7 mouse cellular contexts compared by ENCODE assay signal in genomic region chr13:92794462-92795214, GRCm38 (mm10). TPM values are rescaled to one million over a fixed set of nuclear protein-coding genes. Genes with fewer than 3 reads are reported as not detected.
DNase-seq lines count a peak whose midpoint lies in the region; ATAC-seq lines count a peak whose summit lies in the region.

Gene Thbs4, minus strand, starts transcription at chr13:92794818.

- peak within 1 kb of the TSS; percentile 58 for H3K4me2 ChIP-seq in forebrain, embryonic 14.5 days (ENCODE audit: low read length)
- peak within 1 kb of the TSS; percentile 71 for H3K4me2 ChIP-seq in hindbrain, embryonic 16.5 days (ENCODE audit: low read length)

- H3K9ac ChIP-seq in forebrain, embryonic 14.5 days (ENCODE audit: low read length), result peak within 1 kb of the TSS; percentile 40; the same call in 1 of the 2 replicates
- H3K9ac ChIP-seq in hindbrain, embryonic 16.5 days (ENCODE audit: low read depth, low read length), result peak within 1 kb of the TSS; percentile 59

- WGBS in forebrain, embryonic 14.5 days, result 13% methylated on average over 38 of the region's 45 CpGs
- 6% methylated on average over 38 of the region's 45 CpGs for WGBS in hindbrain, embryonic 16.5 days

- DNase-seq in layer of hippocampus, adult 8-10 months (ENCODE audit: low spot score in 2 of 2), result no peak
- DNase-seq in layer of hippocampus, adult 9-11 months, result no peak
- peak; percentile 13 for DNase-seq in forebrain, embryonic 14.5 days (ENCODE audit: low spot score)
- no peak for DNase-seq in urinary bladder, adult 18-20 months (ENCODE audit: low spot score in 2 of 2)
- no peak for DNase-seq in thymus, postnatal 0 days (ENCODE audit: low spot score)

- no peak within 1 kb of the TSS for H3K27ac ChIP-seq in forebrain, embryonic 14.5 days (ENCODE audit: low read depth, low read length)
- no peak within 1 kb of the TSS for H3K27ac ChIP-seq in hindbrain, embryonic 16.5 days (ENCODE audit: low read depth, low read length)

- H3K36me3 ChIP-seq in forebrain, embryonic 14.5 days (ENCODE audit: control insufficient read depth, insufficient read depth, low read length), result no peaks in the 10 kb centered on the region
- no peaks in the 10 kb centered on the region for H3K36me3 ChIP-seq in hindbrain, embryonic 16.5 days (ENCODE audit: control insufficient read depth, insufficient read depth, low read length)
- no peaks in the 10 kb centered on the region for H3K36me3 ChIP-seq in megakaryocyte, embryonic 14.5 days (replicated peaks; ENCODE audit: low read length)

- no peaks in the 10 kb centered on the region for H3K9me3 ChIP-seq in forebrain, embryonic 14.5 days (replicated peaks; ENCODE audit: control insufficient read depth, low read length)
- H3K9me3 ChIP-seq in hindbrain, embryonic 16.5 days (ENCODE audit: control insufficient read depth, low read length), result no peaks in the 10 kb centered on the region
- H3K9me3 ChIP-seq in megakaryocyte, embryonic 14.5 days, result 0 out of 2 replicates have a peak, but pooled peaks cover 2% of the 10 kb centered on the region

- H3K4me1 ChIP-seq in forebrain, embryonic 14.5 days (ENCODE audit: control insufficient read depth, insufficient read depth, low read length), result no peaks in the 10 kb centered on the region
- H3K4me1 ChIP-seq in hindbrain, embryonic 16.5 days (ENCODE audit: control insufficient read depth, insufficient read depth, low read depth, low read length), result peaks cover 4% of the 10 kb centered on the region
- peaks cover 6% of the 10 kb centered on the region; the same call in 1 of the 2 replicates for H3K4me1 ChIP-seq in megakaryocyte, embryonic 14.5 days

- peaks cover 6% of the 10 kb centered on the region; the same call in 1 of the 2 replicates for H3K27me3 ChIP-seq in forebrain, embryonic 14.5 days (replicated peaks; ENCODE audit: control insufficient read depth, insufficient read depth, low read length)
- peaks cover 7% of the 10 kb centered on the region for H3K27me3 ChIP-seq in hindbrain, embryonic 16.5 days (replicated peaks; ENCODE audit: control insufficient read depth, insufficient read depth, low read length)
- H3K27me3 ChIP-seq in megakaryocyte, embryonic 14.5 days (replicated peaks), result peaks cover 39% of the 10 kb centered on the region

- peak; percentile 65 for ATAC-seq in forebrain, embryonic 14.5 days
- ATAC-seq in hindbrain, embryonic 16.5 days, result peak; percentile 59

- peak within 1 kb of the TSS; percentile 29 for H3K4me3 ChIP-seq in forebrain, embryonic 14.5 days (ENCODE audit: low read depth, low read length)
- H3K4me3 ChIP-seq in hindbrain, embryonic 16.5 days (ENCODE audit: low read length), result peak within 1 kb of the TSS; percentile 40
- H3K4me3 ChIP-seq in megakaryocyte, embryonic 14.5 days (replicated peaks), result peak within 1 kb of the TSS; percentile 74

RNA-seq across cellular contexts. Expression of gene Thbs4, which starts in this region (rescaled TPM):
- 10 to 100 TPM; 16.2 to 32.8 (median 25.5) TPM for total RNA-seq in layer of hippocampus, adult 8-10 months (2022)
- polyA plus RNA-seq in forebrain, embryonic 14.5 days (2014; fragmentation: Nextera tagmentation; extraction: Ambion mirVana), result 1.0 and 1.5 TPM in 2 replicates
- 2.3 and 6.0 TPM in 2 replicates for polyA plus RNA-seq in hindbrain, embryonic 16.5 days (2015; fragmentation: Nextera tagmentation; extraction: Ambion mirVana)
- not detected in 2 replicates for polyA plus RNA-seq in megakaryocyte, embryonic 14.5 days (2012; ENCODE audit: insufficient read depth, low replicate concordance)
- 0.55 TPM in 2 replicates for polyA plus RNA-seq in thymus, postnatal 0 days (2015; fragmentation: Nextera tagmentation; extraction: Ambion mirVana)
